Mouse (Mus musculus): ENCODE data around the gene Tspear. TPM values are rescaled to one million over a fixed set of nuclear protein-coding genes. Genes with fewer than 3 reads are reported as not detected.
A peak's percentile ranks its signal among the peaks of the same experiment; 100 is the strongest.
"Not testable (repeated sequence)": the region's sequence is repeated elsewhere in the genome, so short reads cannot be mapped to it uniquely, and the experiment has no call there.

Tspear gene
- polyA plus RNA-seq, 1 experiment from 2014 or later, result 0.67 TPM

DNA sequence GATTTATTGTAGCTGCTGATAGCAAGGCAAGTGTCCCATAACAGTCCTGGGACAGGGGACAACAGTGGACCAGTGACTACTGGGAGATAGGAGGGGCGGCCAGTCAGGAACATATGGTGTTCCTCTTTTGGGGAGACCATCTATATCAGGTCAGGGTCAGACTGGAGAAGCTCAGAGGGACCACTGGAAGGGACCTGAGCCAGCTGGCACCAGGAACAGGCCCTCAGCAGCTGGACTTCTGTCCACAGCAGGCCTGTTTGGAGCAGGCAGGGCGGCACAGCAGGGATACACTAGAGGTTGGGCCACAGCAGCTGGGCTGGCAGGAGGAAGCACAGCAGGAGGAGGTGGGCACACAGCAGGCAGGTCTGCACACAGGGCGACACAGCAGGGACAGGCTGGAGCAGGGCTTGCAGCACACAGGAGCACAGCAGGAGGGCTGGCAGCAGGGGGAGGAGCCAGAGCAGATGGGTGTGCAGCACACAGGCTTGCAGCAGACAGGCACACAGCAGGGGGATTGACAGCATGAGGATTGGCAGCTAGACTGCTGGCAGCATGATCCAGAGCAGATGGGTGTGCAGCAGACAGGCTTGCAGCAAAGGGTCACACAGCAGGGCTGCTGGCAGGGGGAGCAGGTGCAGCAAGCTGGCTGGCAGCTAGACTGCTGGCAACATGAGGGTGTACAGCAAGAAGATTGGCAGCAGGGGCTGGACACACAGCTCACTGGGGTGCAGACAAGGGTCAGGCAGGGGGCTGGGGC, 112.0 kb downstream of the Tspear start:
- 37% methylated on average over 3 of the region's 3 CpGs for WGBS
- not testable (repeated sequence) for H3K27me3 ChIP-seq

DNA sequence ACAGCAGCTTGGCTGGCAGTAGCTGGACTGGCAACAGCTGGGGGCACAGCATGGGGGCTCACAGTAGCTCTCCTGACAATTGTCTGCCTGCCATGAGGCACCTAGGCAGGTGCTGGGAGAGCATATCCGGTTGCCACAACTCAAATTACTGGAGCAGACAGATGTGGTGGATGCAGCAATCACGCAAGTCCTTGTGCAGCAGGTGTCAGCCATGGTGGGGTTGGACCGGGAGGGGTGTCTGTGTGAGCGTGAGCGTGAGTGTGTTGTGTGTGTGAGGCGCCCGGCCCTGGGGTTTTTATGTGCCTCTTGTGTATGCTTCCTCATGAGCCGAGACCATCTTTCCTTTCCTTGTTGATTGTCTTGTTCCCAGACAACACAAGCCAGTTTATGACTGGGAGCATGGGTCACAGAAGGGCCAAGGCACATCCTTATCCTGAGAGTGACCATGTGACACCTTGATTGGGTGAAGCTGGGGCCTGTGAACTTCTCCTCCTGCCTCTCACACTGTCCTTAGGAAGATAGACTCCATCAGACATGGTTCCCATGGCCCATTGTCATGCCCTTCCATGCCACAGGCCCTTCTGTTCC, 112.6 kb downstream of the Tspear start, which contains the start of gene Gm19668:
Gm19668 (minus strand) TSS at position 213 of the 588 bp plus-strand sequence.
- Histone ChIP-seq H3K4me1 (replicated peaks) (peaks cover 16% of the 10 kb centered on the region), H3K9ac (replicated peaks) (no peak within 1 kb of the TSS), H3K27me3 (no peaks in the 10 kb centered on the region), H3K36me3 (no peaks in the 10 kb centered on the region), H3K4me2 (replicated peaks) (no peak within 1 kb of the TSS), H3K9me3 (no peaks in the 10 kb centered on the region), H3K4me3 (replicated peaks) (no peak within 1 kb of the TSS), H3K27ac (peak within 1 kb of the TSS; percentile 73)
- 68% methylated on average over 8 of the region's 8 CpGs for WGBS
- no peak for ATAC-seq

More for the DNA sequence above, 112.0 kb downstream of the Tspear start:
- 0 out of 2 replicates have a peak, but pooled peaks have one; percentile 43 for ATAC-seq
- H3K36me3 ChIP-seq; H3K4me2 ChIP-seq (replicated peaks); H3K9me3 ChIP-seq; H3K4me3 ChIP-seq (replicated peaks); H3K9ac ChIP-seq (replicated peaks): not testable (repeated sequence)
- Histone ChIP-seq H3K27ac (peak overlapping the region; percentile 73), H3K4me1 (replicated peaks) (peaks cover 16% of the 10 kb centered on the region)

DNA sequence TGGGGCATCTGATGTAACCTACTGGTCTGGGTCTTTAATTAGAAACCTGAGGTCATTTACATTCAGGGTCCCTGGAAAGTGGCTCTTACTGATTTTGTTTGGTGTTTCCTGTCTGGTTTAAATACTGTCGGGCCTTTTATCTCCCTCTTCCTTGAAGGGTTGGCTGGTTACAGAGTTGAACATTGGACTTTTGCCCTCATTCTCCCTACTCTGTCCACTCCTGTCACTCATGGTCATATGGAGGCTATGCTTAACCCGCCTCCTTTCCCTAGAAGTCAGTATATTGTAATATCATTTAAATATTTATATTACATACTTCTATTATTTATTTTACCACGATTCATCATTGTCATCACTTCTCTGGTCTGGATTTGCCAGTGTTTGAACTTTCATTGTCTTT, 117.7 kb downstream of the Tspear start:
- H3K36me3 ChIP-seq, result no peaks in the 10 kb centered on the region
- H3K27me3 ChIP-seq, result no peaks in the 10 kb centered on the region
- H3K9ac ChIP-seq (replicated peaks), result no peak overlapping the region
- 87% methylated on average over 3 of the region's 3 CpGs for WGBS
- no peak overlapping the region for H3K4me2 ChIP-seq (replicated peaks)
- no peak overlapping the region for H3K4me3 ChIP-seq (replicated peaks)
- no peak for ATAC-seq
- H3K4me1 ChIP-seq (replicated peaks), result peaks cover 3% of the 10 kb centered on the region; the same call in 1 of the 2 replicates
- peaks cover 5% of the 10 kb centered on the region; the same call in 1 of the 2 replicates for H3K9me3 ChIP-seq
- no peak overlapping the region for H3K27ac ChIP-seq

DNA sequence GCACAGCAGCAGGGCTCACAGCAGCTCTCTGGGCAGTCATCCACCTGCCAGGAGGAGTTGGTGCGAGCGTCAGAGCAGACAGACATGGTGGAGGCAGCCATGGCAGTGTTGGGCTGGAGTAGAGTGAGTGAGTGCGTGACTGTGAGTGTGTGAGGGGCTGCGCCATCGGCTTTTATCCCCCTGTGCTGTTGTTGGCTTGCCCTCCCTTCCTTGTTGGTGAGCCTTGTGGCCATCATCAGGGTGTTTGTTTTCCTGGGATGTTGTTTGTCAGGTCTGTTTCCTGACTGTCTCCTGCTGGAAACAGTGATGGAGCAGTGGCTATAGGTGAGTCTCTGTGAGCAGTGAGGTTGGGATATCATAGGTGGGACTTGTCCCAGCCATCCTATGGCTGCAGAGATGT, 125.4 kb downstream of the Tspear start, which contains the start of gene Gm9507:
Gm9507 (minus strand) TSS at position 101 of the 400 bp plus-strand sequence.
- H3K4me2 ChIP-seq (replicated peaks), result no peak within 1 kb of the TSS
- H3K27ac ChIP-seq, result no peak within 1 kb of the TSS
- no peaks in the 10 kb centered on the region for H3K4me1 ChIP-seq (replicated peaks)
- ATAC-seq, result no peak
- no peak within 1 kb of the TSS for H3K4me3 ChIP-seq (replicated peaks)
- H3K36me3 ChIP-seq, result no peaks in the 10 kb centered on the region
- peaks cover 5% of the 10 kb centered on the region; the same call in 1 of the 2 replicates for H3K9me3 ChIP-seq
- H3K9ac ChIP-seq (replicated peaks), result no peak within 1 kb of the TSS
- WGBS, result 71% methylated on average over 5 of the region's 5 CpGs
- H3K27me3 ChIP-seq, result no peaks in the 10 kb centered on the region

DNA sequence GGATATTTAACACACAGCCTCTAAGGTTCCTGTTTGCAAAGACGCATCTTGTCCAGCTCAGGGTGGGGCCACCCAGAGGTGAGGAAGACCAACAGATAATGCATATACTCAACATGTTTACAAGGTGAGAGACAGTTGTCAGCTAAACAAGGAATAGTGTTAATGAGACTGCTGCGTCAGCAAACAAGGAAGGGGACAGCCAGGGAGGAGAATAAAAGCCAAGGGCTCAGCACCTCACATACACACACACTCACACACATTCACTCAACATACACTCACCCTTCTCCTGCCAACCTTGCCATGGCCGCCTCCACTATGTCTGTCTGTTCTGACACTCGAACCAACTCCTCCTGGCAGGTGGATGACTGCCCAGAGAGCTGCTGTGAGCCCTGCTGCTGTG, 128.0 kb downstream of the Tspear start, which contains the start of gene Gm2696:
Gm2696 (plus strand) TSS at position 301 of the 400 bp plus-strand sequence.
- H3K9me3 ChIP-seq, result no peaks in the 10 kb centered on the region
- H3K36me3 ChIP-seq, result no peaks in the 10 kb centered on the region
- 64% methylated on average over 4 of the region's 4 CpGs for WGBS
- H3K9ac ChIP-seq (replicated peaks), result no peak within 1 kb of the TSS
- ATAC-seq, result no peak
- no peaks in the 10 kb centered on the region for H3K27me3 ChIP-seq
- no peak within 1 kb of the TSS for H3K4me2 ChIP-seq (replicated peaks)
- no peaks in the 10 kb centered on the region for H3K4me1 ChIP-seq (replicated peaks)
- no peak within 1 kb of the TSS for H3K4me3 ChIP-seq (replicated peaks)
- H3K27ac ChIP-seq, result no peak within 1 kb of the TSS

DNA sequence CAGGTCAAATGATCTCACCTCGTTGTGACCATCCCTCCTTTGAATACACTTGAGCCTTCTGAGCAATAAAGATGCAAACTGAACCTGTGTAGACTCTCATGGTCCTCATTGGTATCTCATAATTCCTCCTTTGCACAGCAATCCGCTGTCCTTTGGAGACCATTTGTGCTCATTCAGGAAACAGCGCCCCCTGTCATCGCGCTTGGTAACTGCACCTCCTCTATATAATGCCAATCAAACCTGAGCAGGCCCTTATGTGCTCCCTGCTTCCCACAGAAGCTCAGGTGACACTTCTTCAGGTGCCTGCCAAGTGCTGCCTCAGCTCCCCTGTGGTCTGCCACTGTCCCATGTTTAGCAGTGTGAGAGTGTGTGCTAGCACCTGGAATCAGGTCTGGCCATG, 129.1 kb downstream of the Tspear start:
- WGBS, result 39% methylated on average over 5 of the region's 5 CpGs
- Histone ChIP-seq H3K9me3 (no peaks in the 10 kb centered on the region), H3K4me3 (replicated peaks) (no peak overlapping the region), H3K4me2 (replicated peaks) (no peak overlapping the region), H3K27me3 (no peaks in the 10 kb centered on the region), H3K4me1 (replicated peaks) (no peaks in the 10 kb centered on the region), H3K9ac (replicated peaks) (no peak overlapping the region), H3K36me3 (no peaks in the 10 kb centered on the region), H3K27ac (no peak overlapping the region)
- no peak for ATAC-seq

DNA sequence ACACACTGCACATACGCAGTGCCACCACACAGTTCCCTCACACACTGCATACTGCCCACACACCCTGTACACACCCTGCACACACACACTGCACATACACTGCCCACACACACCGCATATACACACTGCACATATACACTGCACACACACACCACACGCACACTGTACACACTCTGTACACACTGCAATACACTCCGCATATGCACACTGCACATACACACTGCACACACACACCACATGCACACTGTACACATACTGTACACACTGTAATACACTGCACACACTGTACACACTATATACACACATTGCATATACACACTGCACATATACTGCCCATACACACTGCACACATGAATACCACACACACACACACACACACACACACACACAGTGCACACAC, 132.2 kb downstream of the Tspear start:
- Histone ChIP-seq H3K27me3 (no peaks in the 10 kb centered on the region), H3K4me1 (replicated peaks) (no peaks in the 10 kb centered on the region), H3K36me3 (no peaks in the 10 kb centered on the region), H3K27ac (no peak overlapping the region), H3K4me2 (replicated peaks) (no peak overlapping the region), H3K9ac (replicated peaks) (no peak overlapping the region), H3K9me3 (no peaks in the 10 kb centered on the region), H3K4me3 (replicated peaks) (no peak overlapping the region)
- peak; percentile 60 for ATAC-seq
- WGBS, result 96% methylated on average over 4 of the region's 4 CpGs

DNA sequence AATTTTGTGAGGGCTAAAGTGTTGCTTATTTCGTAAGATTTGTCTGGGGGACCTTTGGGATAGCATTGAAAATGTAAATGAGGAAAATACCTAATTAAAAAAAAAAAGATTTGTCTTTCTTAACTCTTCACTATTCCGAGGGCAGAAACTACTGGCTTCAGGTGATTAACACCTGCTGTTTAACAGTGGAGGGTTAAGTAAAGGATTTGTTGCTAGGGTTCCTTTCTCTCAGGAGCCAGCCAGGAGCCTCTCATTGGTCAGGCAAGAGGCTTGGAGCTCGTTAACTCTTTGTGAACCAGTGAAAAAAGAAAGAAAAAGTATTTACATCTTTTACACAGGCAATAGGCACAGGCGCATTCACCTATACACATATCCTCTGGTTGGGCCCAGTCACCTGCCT, 132.8 kb downstream of the Tspear start:
- ATAC-seq, result no peak
- H3K4me2 ChIP-seq (replicated peaks), result no peak overlapping the region
- WGBS, result 28% methylated on average over 4 of the region's 4 CpGs
- no peaks in the 10 kb centered on the region for H3K36me3 ChIP-seq
- H3K9me3 ChIP-seq, result 0 out of 2 replicates have a peak, but pooled peaks cover 3% of the 10 kb centered on the region
- no peaks in the 10 kb centered on the region for H3K27me3 ChIP-seq
- no peak overlapping the region for H3K9ac ChIP-seq (replicated peaks)
- H3K4me1 ChIP-seq (replicated peaks), result no peaks in the 10 kb centered on the region
- H3K27ac ChIP-seq, result no peak overlapping the region
- no peak overlapping the region for H3K4me3 ChIP-seq (replicated peaks)

DNA sequence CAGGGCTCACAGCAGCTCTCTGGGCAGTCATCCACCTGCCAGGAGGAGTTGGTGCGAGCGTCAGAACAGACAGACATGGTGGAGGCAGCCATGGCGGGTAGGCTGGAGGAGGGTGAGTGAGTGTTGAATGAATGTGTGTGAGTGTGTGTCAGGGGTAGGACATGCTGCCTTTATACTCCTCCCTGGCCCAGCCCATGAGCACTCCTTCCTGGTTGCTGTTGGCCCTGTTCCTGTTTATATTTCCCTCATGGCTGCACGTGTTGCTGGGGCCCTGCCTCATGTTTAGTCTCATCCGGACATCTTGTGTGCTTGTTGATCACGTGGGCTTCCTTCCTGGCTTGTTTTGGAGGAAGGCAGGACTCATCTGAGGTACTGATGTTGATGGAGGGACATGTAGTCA, 140.6 kb downstream of the Tspear start, which contains the start of gene Krtap10-4:
Krtap10-4 (minus strand) TSS at position 145 of the 400 bp plus-strand sequence.
- Histone ChIP-seq H3K4me2 (replicated peaks) (no peak within 1 kb of the TSS), H3K36me3 (no peaks in the 10 kb centered on the region), H3K9me3 (0 out of 2 replicates have a peak, but pooled peaks cover 3% of the 10 kb centered on the region), H3K27ac (no peak within 1 kb of the TSS), H3K9ac (replicated peaks) (no peak within 1 kb of the TSS), H3K4me1 (replicated peaks) (no peaks in the 10 kb centered on the region), H3K27me3 (no peaks in the 10 kb centered on the region), H3K4me3 (replicated peaks) (no peak within 1 kb of the TSS)
- ATAC-seq, result no peak
- WGBS, result 71% methylated on average over 6 of the region's 6 CpGs

DNA sequence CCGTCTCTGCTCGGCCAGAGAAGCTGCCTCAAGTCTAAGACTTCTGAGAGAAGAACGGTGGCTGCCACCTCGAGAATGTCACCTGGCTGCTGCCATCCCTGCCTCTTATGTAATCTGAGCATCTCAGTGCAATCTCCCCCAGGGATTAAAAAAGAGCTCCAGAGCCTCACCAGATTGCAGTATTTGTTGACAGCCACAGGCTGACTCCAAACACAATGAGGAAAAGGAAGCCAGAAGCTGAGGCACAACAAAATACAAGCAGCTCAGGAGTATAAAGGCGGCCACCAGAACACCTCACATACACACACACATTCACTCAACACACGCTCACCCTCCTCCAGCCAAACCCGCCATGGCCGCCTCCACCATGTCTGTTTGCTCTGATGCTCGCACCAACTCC, 149.3 kb downstream of the Tspear start, which contains the start of gene Krtap10-10:
Krtap10-10 (plus strand) TSS at position 301 of the 400 bp plus-strand sequence.
- Histone ChIP-seq H3K4me3 (replicated peaks) (no peak within 1 kb of the TSS), H3K9me3 (no peaks in the 10 kb centered on the region; the same call in 1 of the 2 replicates), H3K27me3 (no peaks in the 10 kb centered on the region), H3K4me2 (replicated peaks) (no peak within 1 kb of the TSS), H3K4me1 (replicated peaks) (no peaks in the 10 kb centered on the region), H3K27ac (no peak within 1 kb of the TSS), H3K36me3 (no peaks in the 10 kb centered on the region), H3K9ac (replicated peaks) (no peak within 1 kb of the TSS)
- no peak for ATAC-seq
- 76% methylated on average over 9 of the region's 9 CpGs for WGBS

DNA sequence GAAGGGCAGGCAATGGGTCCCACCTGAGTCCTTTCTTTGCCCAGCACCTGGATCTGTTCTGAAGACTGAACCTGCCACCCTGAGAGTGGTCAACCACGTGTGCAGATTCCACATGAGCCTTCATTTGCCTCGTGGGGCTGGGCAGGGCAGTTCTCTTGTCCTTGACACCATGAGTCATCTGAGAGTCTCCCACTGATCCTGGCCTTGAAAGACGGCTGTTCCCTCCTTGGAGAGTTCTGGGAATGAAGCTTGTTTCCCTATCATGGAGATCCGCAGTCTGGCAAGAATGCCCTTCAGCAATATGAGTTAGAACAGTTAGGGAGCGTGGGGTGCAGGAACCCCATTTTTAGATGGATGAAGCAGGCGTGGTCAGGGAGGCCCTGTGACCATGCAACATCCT, 152.6 kb downstream of the Tspear start:
- no peak for ATAC-seq
- Histone ChIP-seq H3K4me2 (replicated peaks) (no peak overlapping the region), H3K27ac (no peak overlapping the region), H3K27me3 (no peaks in the 10 kb centered on the region), H3K4me3 (replicated peaks) (no peak overlapping the region), H3K9ac (replicated peaks) (no peak overlapping the region), H3K4me1 (replicated peaks) (no peaks in the 10 kb centered on the region), H3K9me3 (peaks cover 14% of the 10 kb centered on the region; the same call in 1 of the 2 replicates), H3K36me3 (no peaks in the 10 kb centered on the region)
- 74% methylated on average over 6 of the region's 6 CpGs for WGBS

DNA sequence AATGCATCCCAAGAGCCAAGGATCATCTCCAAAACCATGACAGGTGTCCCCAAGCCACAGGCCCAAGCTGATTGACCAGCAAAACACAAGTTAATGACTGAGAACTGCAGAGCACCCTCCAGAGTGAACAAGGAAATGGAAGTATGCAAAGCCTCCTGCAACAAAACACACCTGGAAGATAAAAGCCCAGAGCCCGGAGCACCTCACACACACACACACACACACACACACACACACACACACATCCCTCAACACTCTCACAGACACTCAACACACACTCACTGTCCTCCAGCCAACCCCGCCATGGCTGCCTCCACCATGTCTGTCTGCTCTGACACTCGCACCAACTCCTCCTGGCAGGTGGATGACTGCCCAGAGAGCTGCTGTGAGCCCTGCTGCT, 160.1 kb downstream of the Tspear start, which contains the start of gene Gm36176:
Gm36176 (plus strand) TSS at position 301 of the 400 bp plus-strand sequence.
- no peak within 1 kb of the TSS for H3K9ac ChIP-seq (replicated peaks)
- peaks cover 22% of the 10 kb centered on the region; the same call in 1 of the 2 replicates for H3K9me3 ChIP-seq
- H3K4me3 ChIP-seq (replicated peaks), result no peak within 1 kb of the TSS
- H3K27ac ChIP-seq, result no peak within 1 kb of the TSS
- 97% methylated on average over 3 of the region's 3 CpGs for WGBS
- H3K4me1 ChIP-seq (replicated peaks), result no peaks in the 10 kb centered on the region
- no peaks in the 10 kb centered on the region for H3K36me3 ChIP-seq
- no peak within 1 kb of the TSS for H3K4me2 ChIP-seq (replicated peaks)
- no peaks in the 10 kb centered on the region for H3K27me3 ChIP-seq
- ATAC-seq, result no peak

Data from midbrain, embryonic 13.5 days (tissue).